Mouse (Mus musculus): Measurements from ENCODE around the gene Gtf2i. TPM values are rescaled to one million over a fixed set of nuclear protein-coding genes. Genes with fewer than 3 reads are reported as not detected.

The Gtf2i gene
- total and polyA plus RNA-seq, 3 experiments, result 67.8 to 210 (median 187) TPM

DNA sequence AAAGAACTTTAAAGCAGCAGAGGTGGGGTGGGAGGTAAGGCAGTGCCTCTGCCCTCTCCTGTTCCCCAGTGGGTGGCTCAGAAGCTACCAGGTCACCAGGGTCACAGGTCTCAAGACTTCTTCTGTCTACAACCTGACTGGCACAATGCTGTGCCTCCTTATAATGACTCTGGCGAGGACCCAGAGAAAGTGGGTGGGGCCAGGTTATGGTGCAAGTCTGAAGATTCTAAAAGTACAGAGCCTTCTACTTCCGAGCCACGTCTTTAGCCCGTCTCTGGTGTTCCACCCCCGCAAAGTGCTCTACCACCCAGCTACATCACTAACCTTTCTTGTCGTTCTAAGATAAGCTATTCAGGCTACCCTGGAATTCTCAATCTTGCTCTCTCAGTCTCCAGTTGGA is 82.4 kb downstream of the Gtf2i start:
- no peak overlapping the region for H3K4me3 ChIP-seq
- no peaks in the 10 kb centered on the region for H3K36me3 ChIP-seq (ENCODE audit: control insufficient read depth, insufficient read depth, low read length)
- intact Hi-C loops (cut with DNase I), result loop anchor here (5.0 kb wide), 1 partner anchor 50 kb away; the partner anchor contains the start of gene Gtf2ird2
- no peaks in the 10 kb centered on the region for H3K27me3 ChIP-seq (ENCODE audit: control insufficient read depth, insufficient read depth, low read length)
- H3K27ac ChIP-seq, result peak overlapping the region; percentile 42; the same call in 1 of the 2 replicates
- 24% methylated on average over 6 of the region's 6 CpGs for WGBS
- peaks cover 13% of the 10 kb centered on the region for H3K4me1 ChIP-seq (ENCODE audit: control insufficient read depth, insufficient read depth, low read length)
- no peak overlapping the region for H3K9ac ChIP-seq (ENCODE audit: low read depth, low read length)
- TF ChIP-seq CTCF (IDR thresholded peaks at IDR 0.05) (no peak), POLR2A (IDR thresholded peaks at IDR 0.05; ENCODE audit: insufficient read depth, low read depth, low read length) (no peak), EP300 (IDR thresholded peaks at IDR 0.05; ENCODE audit: insufficient read depth, low read depth, low read length) (no peak)
- DNase-seq, result peak in 1 of 2 experiments; percentile 51
- no peaks in the 10 kb centered on the region for H3K79me2 ChIP-seq (replicated peaks; ENCODE audit: control insufficient read depth, insufficient read depth, low read length)

- 35% methylated on average over 5 of the region's 5 CpGs for WGBS
- Histone ChIP-seq H3K36me3 (ENCODE audit: control insufficient read depth, insufficient read depth, low read length) (no peaks in the 10 kb centered on the region), H3K4me1 (ENCODE audit: control insufficient read depth, insufficient read depth, low read length) (peaks cover 13% of the 10 kb centered on the region), H3K27me3 (ENCODE audit: control insufficient read depth, insufficient read depth, low read length) (no peaks in the 10 kb centered on the region), H3K4me3 (no peak overlapping the region), H3K9ac (ENCODE audit: low read depth, low read length) (no peak overlapping the region), H3K27ac (peak overlapping the region; percentile 42), H3K79me2 (replicated peaks; ENCODE audit: control insufficient read depth, insufficient read depth, low read length) (no peaks in the 10 kb centered on the region)
- intact Hi-C loops (cut with DNase I), result loop anchor here (5.0 kb wide), 1 partner anchor 49 kb away; the partner anchor contains the start of gene Gtf2ird2
- DNase-seq, result peak in 1 of 2 experiments; percentile 72
- TF ChIP-seq EP300 (IDR thresholded peaks at IDR 0.05; ENCODE audit: insufficient read depth, low read depth, low read length) (peak; percentile 70; the same call in 1 of the 2 replicates), POLR2A (IDR thresholded peaks at IDR 0.05; ENCODE audit: insufficient read depth, low read depth, low read length) (peak; percentile 44), CTCF (IDR thresholded peaks at IDR 0.05) (no peak)
Observed at GRCm38 (mm10) chr5:134231376-134231775, 83.2 kb downstream of the Gtf2i start.

DNA sequence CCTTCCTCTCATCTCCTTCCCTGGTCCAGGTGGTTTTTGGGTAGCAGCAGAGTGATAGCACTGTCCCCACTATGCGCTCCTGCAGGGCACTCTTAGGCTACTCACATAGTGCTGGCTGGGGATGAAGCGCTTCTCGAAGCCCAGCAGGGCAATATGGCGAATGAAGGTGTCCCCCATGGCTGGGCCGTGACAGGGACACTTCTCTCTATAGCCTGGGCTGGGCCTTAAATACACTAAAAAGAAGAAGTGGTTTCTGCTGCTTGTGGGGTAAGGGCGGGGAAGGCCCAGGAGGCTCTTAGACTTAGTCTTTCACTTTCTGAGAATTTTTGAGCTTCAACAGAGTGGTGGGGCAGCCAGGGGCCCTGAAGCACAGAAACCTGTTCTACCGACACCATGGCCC is 85.2 kb downstream of the Gtf2i start, which contains the start of gene Ncf1:
TSS of gene Ncf1 (minus strand) at position 235 of the 400 bp plus-strand sequence.
- Histone ChIP-seq H3K27ac (peak within 1 kb of the TSS; percentile 40), H3K36me3 (ENCODE audit: control insufficient read depth, insufficient read depth, low read length) (no peaks in the 10 kb centered on the region), H3K9ac (ENCODE audit: low read depth, low read length) (0 out of 2 replicates have a peak within 1 kb of the TSS, but pooled peaks have one; percentile 10), H3K4me1 (ENCODE audit: control insufficient read depth, insufficient read depth, low read length) (peaks cover 13% of the 10 kb centered on the region), H3K4me3 (no peak within 1 kb of the TSS), H3K79me2 (replicated peaks; ENCODE audit: control insufficient read depth, insufficient read depth, low read length) (no peaks in the 10 kb centered on the region), H3K27me3 (ENCODE audit: control insufficient read depth, insufficient read depth, low read length) (no peaks in the 10 kb centered on the region)
- TF ChIP-seq POLR2A (IDR thresholded peaks at IDR 0.05; ENCODE audit: insufficient read depth, low read depth, low read length), result 0 out of 2 replicates have a peak, but pooled peaks have one; percentile 41
- TF ChIP-seq EP300 (IDR thresholded peaks at IDR 0.05; ENCODE audit: insufficient read depth, low read depth, low read length), result no peak
- DNase-seq, result peak in 1 of 2 experiments; percentile 66
- WGBS, result 90% methylated on average over 7 of the region's 7 CpGs
- intact Hi-C loops (cut with DNase I), result no loop called here

DNA sequence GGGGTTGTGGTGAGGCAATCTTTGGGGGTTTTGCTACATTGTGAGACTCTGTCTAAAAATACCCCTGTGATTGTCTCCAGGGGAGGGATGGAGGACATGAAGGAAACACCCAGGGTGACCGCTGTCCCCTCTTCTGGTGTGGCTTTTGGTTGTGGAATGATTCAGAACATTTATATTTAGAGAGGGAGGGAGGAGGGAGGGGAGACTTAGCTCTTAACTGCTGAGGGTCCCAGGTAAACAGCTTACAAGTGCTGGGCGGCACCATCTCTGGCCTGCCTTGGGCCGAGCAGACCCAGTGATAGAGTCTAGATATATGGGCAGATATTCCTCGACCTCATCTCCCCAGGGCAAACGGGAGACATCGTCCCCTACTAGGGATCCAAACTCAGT is 86.3 kb downstream of the Gtf2i start:
- Histone ChIP-seq H3K79me2 (replicated peaks; ENCODE audit: control insufficient read depth, insufficient read depth, low read length) (no peaks in the 10 kb centered on the region), H3K27me3 (ENCODE audit: control insufficient read depth, insufficient read depth, low read length) (no peaks in the 10 kb centered on the region), H3K4me1 (ENCODE audit: control insufficient read depth, insufficient read depth, low read length) (peaks cover 12% of the 10 kb centered on the region), H3K36me3 (ENCODE audit: control insufficient read depth, insufficient read depth, low read length) (no peaks in the 10 kb centered on the region), H3K27ac (peak overlapping the region; percentile 40), H3K9ac (ENCODE audit: low read depth, low read length) (no peak overlapping the region), H3K4me3 (no peak overlapping the region)
- DNase-seq, result no peak
- no peak for TF ChIP-seq POLR2A (IDR thresholded peaks at IDR 0.05; ENCODE audit: insufficient read depth, low read depth, low read length)
- no peak for TF ChIP-seq CTCF (IDR thresholded peaks at IDR 0.05)
- no peak for TF ChIP-seq EP300 (IDR thresholded peaks at IDR 0.05; ENCODE audit: insufficient read depth, low read depth, low read length)
- intact Hi-C loops (cut with DNase I), result no loop called here
- WGBS, result 54% methylated on average over 6 of the region's 6 CpGs

- 34% methylated on average over 11 of the region's 11 CpGs for WGBS
- DNase-seq, result no peak
- TF ChIP-seq EP300 (IDR thresholded peaks at IDR 0.05; ENCODE audit: insufficient read depth, low read depth, low read length) (no peak), POLR2A (IDR thresholded peaks at IDR 0.05; ENCODE audit: insufficient read depth, low read depth, low read length) (no peak), CTCF (IDR thresholded peaks at IDR 0.05) (peak; percentile 69)
- H3K4me3 ChIP-seq, result no peak overlapping the region
- H3K36me3 ChIP-seq (ENCODE audit: control insufficient read depth, insufficient read depth, low read length), result no peaks in the 10 kb centered on the region
- no peak overlapping the region; the same call in 1 of the 2 replicates for H3K27ac ChIP-seq
- H3K4me1 ChIP-seq (ENCODE audit: control insufficient read depth, insufficient read depth, low read length), result peaks cover 10% of the 10 kb centered on the region
- no peaks in the 10 kb centered on the region for H3K79me2 ChIP-seq (replicated peaks; ENCODE audit: control insufficient read depth, insufficient read depth, low read length)
- intact Hi-C loops (cut with DNase I), result no loop called here
- no peak overlapping the region for H3K9ac ChIP-seq (ENCODE audit: low read depth, low read length)
- no peaks in the 10 kb centered on the region for H3K27me3 ChIP-seq (ENCODE audit: control insufficient read depth, insufficient read depth, low read length)
Observed at GRCm38 (mm10) chr5:134227574-134228248, 86.8 kb downstream of the Gtf2i start.

DNA sequence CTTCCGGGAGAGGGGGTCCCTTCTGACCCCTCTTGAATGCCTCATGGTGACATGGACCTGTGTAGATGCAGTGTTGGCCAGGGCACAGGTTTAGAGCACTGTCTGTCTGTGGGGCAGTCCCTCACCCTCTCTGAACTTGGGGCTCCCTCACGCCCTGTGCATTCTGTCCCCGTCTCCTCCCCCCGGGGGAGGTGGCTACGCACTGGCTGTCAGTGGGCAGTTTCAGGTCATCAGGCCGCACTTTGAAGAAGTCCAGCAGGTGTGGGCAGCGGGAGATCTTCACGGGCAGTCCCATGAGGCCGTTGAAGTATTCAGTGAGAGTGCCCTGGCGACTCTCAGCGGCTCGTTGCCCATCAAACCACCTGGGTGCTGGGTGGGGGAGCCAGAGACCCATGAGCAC is 87.6 kb downstream of the Gtf2i start:
- intact Hi-C loops (cut with DNase I), result no loop called here
- TF ChIP-seq CTCF (IDR thresholded peaks at IDR 0.05) (no peak), EP300 (IDR thresholded peaks at IDR 0.05; ENCODE audit: insufficient read depth, low read depth, low read length) (no peak), POLR2A (IDR thresholded peaks at IDR 0.05; ENCODE audit: insufficient read depth, low read depth, low read length) (no peak)
- H3K27ac ChIP-seq, result no peak overlapping the region
- H3K9ac ChIP-seq (ENCODE audit: low read depth, low read length), result no peak overlapping the region
- no peaks in the 10 kb centered on the region for H3K27me3 ChIP-seq (ENCODE audit: control insufficient read depth, insufficient read depth, low read length)
- no peak for DNase-seq
- H3K79me2 ChIP-seq (replicated peaks; ENCODE audit: control insufficient read depth, insufficient read depth, low read length), result no peaks in the 10 kb centered on the region
- no peak overlapping the region for H3K4me3 ChIP-seq
- peaks cover 4% of the 10 kb centered on the region for H3K4me1 ChIP-seq (ENCODE audit: control insufficient read depth, insufficient read depth, low read length)
- 61% methylated on average over 12 of the region's 12 CpGs for WGBS
- no peaks in the 10 kb centered on the region for H3K36me3 ChIP-seq (ENCODE audit: control insufficient read depth, insufficient read depth, low read length)

Data from heart, adult 2 months (tissue).